Mouse (Mus musculus): ENCODE data around the gene Cdc42ep3. TPM values are rescaled to one million over a fixed set of nuclear protein-coding genes. Genes with fewer than 3 reads are reported as not detected.
A peak's percentile ranks its signal among the peaks of the same experiment; 100 is the strongest.

Cdc42ep3 gene
- polyA plus RNA-seq, 1 experiment from 2014 or later = 48.5 TPM

DNA sequence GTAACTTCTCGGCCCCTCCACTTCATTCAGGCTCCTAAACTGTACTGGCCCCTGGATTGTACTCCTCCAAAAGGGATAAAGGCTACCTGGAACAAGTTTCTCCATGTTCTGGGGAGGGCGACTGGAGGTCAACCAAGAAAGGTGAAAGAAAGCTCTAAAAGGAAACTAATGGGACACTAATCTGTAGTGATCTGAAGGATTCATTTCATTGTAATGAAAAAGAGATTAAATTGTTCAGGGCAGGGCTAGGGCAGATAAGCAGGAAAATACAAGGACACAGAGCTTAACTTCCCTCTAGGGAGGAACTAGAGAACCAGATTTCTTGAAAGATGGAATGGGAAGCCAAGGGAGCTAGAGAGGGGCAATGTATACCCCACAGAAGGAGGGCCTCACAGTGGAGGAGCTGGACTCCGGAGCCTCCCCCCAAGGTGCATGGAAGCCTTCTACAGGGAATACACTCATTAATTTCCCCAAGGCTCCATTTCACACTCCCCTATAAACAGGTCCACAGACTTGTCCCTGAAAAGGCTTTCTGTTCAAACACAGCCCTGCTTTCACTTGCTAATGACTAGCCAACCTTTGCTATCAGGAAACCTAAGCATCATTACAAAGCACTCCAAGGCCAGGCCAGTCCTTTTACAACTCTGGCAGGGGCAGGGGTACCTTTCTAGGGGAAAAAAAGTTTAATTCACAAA, 12.1 kb downstream of the Cdc42ep3 start:
- Histone ChIP-seq H3K4me2 (replicated peaks) (no peak overlapping the region), H3K27ac (replicated peaks) (no peak overlapping the region), H3K9ac (replicated peaks) (no peak overlapping the region), H3K4me3 (no peak overlapping the region), H3K27me3 (no peaks in the 10 kb centered on the region), H3K36me3 (no peaks in the 10 kb centered on the region), H3K4me1 (peaks cover 11% of the 10 kb centered on the region; the same call in 1 of the 2 replicates), H3K9me3 (no peaks in the 10 kb centered on the region)
- no peak for ATAC-seq (replicated peaks)
- 40% methylated on average over 3 of the region's 3 CpGs for WGBS

DNA sequence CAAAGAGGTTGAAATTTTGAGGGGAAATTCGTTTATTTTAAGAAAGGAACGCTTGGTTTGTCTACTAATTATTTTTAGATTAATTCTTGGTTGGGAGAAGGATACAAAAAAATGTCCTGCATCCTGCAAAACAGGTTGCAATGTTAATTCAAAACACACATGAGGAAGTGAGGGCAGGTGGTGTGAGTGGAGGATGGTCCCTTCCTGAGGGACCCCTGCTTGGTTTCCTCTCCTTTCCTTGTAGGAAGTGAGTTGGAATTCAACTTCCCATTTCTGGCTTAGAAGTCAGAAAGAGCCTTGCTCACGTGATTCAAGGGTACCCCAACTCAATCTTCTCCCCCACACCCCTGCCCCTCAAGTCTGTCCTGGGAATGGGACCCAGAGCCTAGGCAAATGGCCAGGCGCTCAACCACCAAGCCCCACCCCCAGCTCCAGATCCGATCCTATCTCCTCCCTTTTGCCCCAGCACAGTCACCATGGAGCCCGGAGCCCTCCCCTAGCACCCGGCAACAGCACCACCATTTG, 12.9 kb downstream of the Cdc42ep3 start:
- H3K4me1 ChIP-seq = peaks cover 11% of the 10 kb centered on the region; the same call in 1 of the 2 replicates
- H3K9me3 ChIP-seq = no peaks in the 10 kb centered on the region
- H3K27me3 ChIP-seq = no peaks in the 10 kb centered on the region
- WGBS = 72% methylated on average over 7 of the region's 7 CpGs
- no peaks in the 10 kb centered on the region for H3K36me3 ChIP-seq
- no peak overlapping the region for H3K4me2 ChIP-seq (replicated peaks)
- no peak overlapping the region for H3K4me3 ChIP-seq
- H3K27ac ChIP-seq (replicated peaks) = no peak overlapping the region
- no peak overlapping the region for H3K9ac ChIP-seq (replicated peaks)
- no peak for ATAC-seq (replicated peaks)

DNA sequence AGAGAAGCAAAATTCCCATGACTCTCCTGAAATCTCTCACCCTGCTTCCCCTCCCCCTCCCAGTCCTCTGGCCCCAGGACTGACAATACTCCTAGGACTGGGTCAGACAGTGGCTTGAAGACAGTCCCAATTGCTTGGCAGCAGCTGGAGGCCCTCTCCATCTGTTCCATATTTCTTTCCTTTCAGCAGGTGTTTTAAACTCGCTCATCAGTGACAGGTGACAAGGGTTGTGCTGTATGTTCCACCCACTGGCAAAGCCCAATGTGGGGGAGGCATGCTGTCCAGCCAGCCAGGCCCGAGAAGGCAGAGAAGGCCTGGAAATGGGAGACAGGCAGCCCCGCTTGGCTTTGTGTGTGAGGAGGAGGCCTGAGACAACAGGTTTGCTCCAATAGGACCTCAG, 17.4 kb downstream of the Cdc42ep3 start:
- Histone ChIP-seq H3K4me3 (no peak overlapping the region), H3K36me3 (0 out of 2 replicates have a peak, but pooled peaks cover 8% of the 10 kb centered on the region), H3K9me3 (no peaks in the 10 kb centered on the region), H3K9ac (replicated peaks) (no peak overlapping the region), H3K4me1 (0 out of 2 replicates have a peak, but pooled peaks cover 7% of the 10 kb centered on the region), H3K4me2 (replicated peaks) (no peak overlapping the region), H3K27ac (replicated peaks) (no peak overlapping the region), H3K27me3 (no peaks in the 10 kb centered on the region)
- 82% methylated on average over 3 of the region's 3 CpGs for WGBS
- no peak for ATAC-seq (replicated peaks)

DNA sequence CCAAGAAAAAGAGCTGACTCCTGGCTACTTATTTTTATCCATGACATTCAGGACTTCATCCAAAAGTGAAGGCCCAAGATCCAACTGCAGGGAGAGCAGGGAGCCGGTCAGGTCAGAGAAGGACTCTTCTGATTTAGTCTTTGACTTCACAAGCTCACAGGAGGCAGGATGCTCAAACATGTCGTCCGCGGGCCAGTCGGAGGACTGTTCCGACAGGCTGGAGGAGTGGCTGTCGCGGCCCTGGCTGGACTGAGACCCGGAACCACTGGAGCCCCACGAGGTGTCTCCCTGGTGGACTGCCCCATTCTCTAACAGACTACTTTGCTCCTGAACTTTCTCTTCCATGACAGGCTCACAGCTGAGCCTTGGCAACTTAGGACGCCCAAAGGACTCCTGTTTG, 20.2 kb downstream of the Cdc42ep3 start:
- Histone ChIP-seq H3K27ac (replicated peaks) (no peak overlapping the region), H3K36me3 (0 out of 2 replicates have a peak, but pooled peaks cover 8% of the 10 kb centered on the region), H3K4me1 (0 out of 2 replicates have a peak, but pooled peaks cover 5% of the 10 kb centered on the region), H3K9me3 (no peaks in the 10 kb centered on the region), H3K4me3 (no peak overlapping the region), H3K4me2 (replicated peaks) (no peak overlapping the region), H3K27me3 (no peaks in the 10 kb centered on the region), H3K9ac (replicated peaks) (no peak overlapping the region)
- WGBS = 92% methylated on average over 11 of the region's 11 CpGs
- no peak for ATAC-seq (replicated peaks)

DNA sequence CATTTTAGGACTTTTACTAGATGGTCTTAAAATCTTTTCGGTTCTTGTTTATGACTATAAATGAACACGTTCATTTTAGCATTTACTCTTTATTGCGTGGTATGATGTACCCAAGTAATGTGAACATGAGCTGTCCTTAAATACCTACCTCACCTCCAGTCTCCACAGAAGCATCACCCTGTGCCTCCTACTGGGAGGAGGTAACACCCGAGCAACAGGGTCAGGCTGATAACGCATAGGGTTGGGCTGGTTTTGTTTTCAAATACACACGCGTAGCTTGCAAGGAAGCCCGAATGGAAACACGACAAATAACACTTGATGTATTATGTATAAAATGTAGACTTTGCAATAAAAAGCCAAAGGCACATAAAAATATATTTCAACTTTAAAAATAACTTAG, 21.2 kb downstream of the Cdc42ep3 start:
- H3K4me2 ChIP-seq (replicated peaks) = no peak overlapping the region
- H3K27me3 ChIP-seq = no peaks in the 10 kb centered on the region
- H3K27ac ChIP-seq (replicated peaks) = no peak overlapping the region
- H3K4me3 ChIP-seq = no peak overlapping the region
- H3K9ac ChIP-seq (replicated peaks) = no peak overlapping the region
- no peak for ATAC-seq (replicated peaks)
- 0 out of 2 replicates have a peak, but pooled peaks cover 8% of the 10 kb centered on the region for H3K36me3 ChIP-seq
- no peaks in the 10 kb centered on the region for H3K9me3 ChIP-seq
- 92% methylated on average over 9 of the region's 9 CpGs for WGBS
- no peaks in the 10 kb centered on the region for H3K4me1 ChIP-seq

DNA sequence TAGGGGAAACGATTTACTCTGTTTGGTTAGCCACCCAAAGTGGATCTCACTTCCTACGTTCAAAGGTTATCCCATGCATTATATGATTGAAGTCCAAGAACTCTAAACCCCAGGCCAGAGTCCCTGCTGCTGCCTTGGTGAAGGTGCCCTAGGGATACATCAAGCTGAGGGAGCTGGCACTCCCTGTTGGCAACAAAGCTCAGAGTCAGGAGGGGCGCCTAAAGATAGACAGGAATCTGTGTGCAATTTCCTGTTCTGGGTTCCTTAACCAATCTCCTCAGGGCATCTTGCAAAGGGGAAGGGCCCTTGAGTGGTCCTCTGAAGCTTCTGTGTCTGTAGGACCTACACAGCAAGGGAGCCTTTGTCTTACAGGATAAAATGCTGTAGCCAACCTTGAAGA, 22.0 kb downstream of the Cdc42ep3 start:
- Histone ChIP-seq H3K4me3 (no peak overlapping the region), H3K4me2 (replicated peaks) (no peak overlapping the region), H3K4me1 (no peaks in the 10 kb centered on the region), H3K9ac (replicated peaks) (no peak overlapping the region), H3K9me3 (no peaks in the 10 kb centered on the region), H3K27ac (replicated peaks) (no peak overlapping the region), H3K27me3 (no peaks in the 10 kb centered on the region), H3K36me3 (0 out of 2 replicates have a peak, but pooled peaks cover 8% of the 10 kb centered on the region)
- ATAC-seq (replicated peaks) = no peak
- WGBS = 87% methylated on average over 3 of the region's 3 CpGs

DNA sequence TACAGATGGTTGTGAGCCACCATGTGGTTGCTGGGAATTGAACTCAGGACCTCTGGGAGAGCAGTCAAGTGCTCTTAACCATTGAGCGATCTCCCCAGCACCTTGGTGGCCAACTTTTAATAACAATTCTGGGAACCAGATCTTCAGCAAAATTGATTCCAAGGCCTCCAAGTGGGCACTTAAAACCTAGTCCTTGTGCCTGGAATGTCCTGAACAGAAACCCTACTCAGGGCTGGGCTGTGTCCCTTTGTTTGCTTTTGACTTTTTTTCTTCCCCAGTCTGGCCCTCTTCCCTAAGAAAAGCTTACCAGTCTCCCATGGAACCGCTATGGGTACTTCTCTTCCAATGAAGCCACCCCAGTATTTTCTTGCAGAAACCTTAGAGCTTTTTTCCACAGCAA, 24.5 kb downstream of the Cdc42ep3 start:
- Histone ChIP-seq H3K4me1 (no peaks in the 10 kb centered on the region), H3K9me3 (no peaks in the 10 kb centered on the region), H3K9ac (replicated peaks) (no peak overlapping the region), H3K36me3 (0 out of 2 replicates have a peak, but pooled peaks cover 8% of the 10 kb centered on the region), H3K4me2 (replicated peaks) (no peak overlapping the region), H3K4me3 (no peak overlapping the region), H3K27ac (replicated peaks) (no peak overlapping the region), H3K27me3 (no peaks in the 10 kb centered on the region)
- ATAC-seq (replicated peaks) = no peak
- 94% methylated on average over 2 of the region's 2 CpGs for WGBS

DNA sequence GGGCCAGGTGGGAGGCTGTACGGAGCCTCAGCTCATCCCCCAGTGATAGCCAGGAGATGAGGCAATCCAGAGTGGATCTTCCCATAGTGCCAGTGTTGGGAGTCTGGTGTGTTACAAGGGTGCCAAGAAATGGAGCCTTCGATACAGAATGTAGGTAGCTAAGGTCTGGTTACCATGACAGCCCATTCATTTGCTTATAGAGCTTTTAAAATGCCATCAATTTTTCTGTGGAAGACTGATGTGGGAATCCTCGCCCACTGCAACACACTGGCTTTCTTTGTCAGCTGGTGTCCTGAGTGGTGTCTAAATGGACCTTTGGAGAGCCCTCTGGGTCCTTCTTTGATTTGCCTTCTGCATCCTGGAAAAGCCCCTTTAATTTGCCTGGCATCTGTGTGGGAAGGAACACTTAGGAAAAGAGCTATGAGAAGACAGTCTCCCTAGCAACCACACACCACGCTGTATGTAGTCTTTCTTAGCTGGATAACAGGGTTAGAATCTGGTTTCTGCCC, 28.0 kb downstream of the Cdc42ep3 start:
- Histone ChIP-seq H3K4me2 (replicated peaks) (no peak overlapping the region), H3K27me3 (no peaks in the 10 kb centered on the region), H3K9ac (replicated peaks) (no peak overlapping the region), H3K4me1 (no peaks in the 10 kb centered on the region), H3K9me3 (no peaks in the 10 kb centered on the region), H3K36me3 (no peaks in the 10 kb centered on the region), H3K4me3 (no peak overlapping the region), H3K27ac (replicated peaks) (peak overlapping the region; percentile 55; the same call in 1 of the 2 replicates)
- WGBS = 60% methylated on average over 4 of the region's 4 CpGs
- peak; percentile 73 for ATAC-seq (replicated peaks)

DNA sequence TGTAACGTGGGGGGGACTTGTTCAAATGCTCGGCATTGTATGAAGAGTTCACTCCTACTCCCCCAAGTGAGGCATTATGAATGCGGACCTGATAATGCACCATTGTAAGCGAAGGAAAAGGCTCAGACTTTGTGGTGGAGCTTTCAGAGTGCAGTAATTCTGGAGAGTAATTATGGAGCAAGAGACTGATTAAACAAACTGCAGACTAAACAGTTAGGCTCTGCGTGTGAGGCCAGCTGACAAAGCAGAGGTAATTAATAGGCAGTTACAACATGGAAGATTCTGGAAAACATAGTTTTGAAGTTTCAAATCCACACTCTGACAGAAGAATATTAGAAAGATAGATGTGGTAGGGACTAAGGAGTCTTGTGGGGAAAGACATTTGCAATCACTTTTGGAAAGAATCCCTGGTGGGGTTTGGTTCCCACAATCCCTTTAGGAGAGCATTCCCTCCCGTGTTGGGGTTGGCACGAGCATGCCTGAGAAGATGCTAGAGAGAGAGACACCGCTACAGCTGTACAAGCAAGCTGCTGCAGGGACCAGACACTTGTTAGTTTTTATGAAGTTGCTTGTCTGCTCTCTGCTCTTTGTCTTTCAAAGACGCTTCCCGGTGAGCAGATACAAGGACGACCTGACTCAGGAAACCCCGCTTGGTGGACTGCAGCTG, 37.7 kb downstream of the Cdc42ep3 start:
- no peaks in the 10 kb centered on the region for H3K4me1 ChIP-seq
- no peaks in the 10 kb centered on the region for H3K36me3 ChIP-seq
- no peak overlapping the region for H3K4me2 ChIP-seq (replicated peaks)
- WGBS = 57% methylated on average over 12 of the region's 12 CpGs
- H3K4me3 ChIP-seq = no peak overlapping the region
- H3K9ac ChIP-seq (replicated peaks) = no peak overlapping the region
- no peaks in the 10 kb centered on the region for H3K9me3 ChIP-seq
- H3K27me3 ChIP-seq = no peaks in the 10 kb centered on the region; the same call in 1 of the 2 replicates
- no peak overlapping the region for H3K27ac ChIP-seq (replicated peaks)
- no peak for ATAC-seq (replicated peaks)

DNA sequence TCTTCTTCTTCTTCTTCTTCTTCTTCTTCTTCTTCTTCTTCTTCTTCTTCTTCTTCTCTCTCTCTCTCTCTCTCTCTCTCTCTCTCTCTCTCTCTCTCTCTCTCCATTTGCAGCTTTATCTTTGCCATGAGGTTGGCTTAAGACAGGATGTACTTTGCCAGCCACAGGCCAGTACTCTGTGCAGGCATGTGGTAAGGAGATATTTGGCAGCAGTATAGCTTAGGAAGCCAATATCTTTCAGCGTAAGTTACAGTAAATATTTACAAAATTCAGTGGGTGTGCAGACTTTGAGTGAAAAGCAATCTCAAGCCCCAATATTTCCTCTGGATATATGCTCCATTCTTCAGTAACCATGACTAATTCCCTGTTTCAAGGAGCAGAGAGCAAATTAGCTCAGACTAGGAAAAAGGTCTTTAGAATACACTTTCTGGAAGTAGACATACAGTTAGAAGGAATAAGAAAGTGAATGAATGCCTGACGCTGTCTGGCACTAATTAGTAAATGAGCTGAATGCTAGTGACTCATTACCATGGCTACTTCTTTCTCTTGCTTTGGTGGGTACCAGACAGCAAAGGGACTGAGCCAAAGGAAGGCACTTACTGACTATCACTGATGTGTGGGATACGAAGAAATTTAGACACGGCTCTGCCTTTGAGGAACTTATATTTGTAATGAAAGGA, 39.3 kb downstream of the Cdc42ep3 start:
- H3K4me2 ChIP-seq (replicated peaks) = no peak overlapping the region
- H3K9me3 ChIP-seq = no peaks in the 10 kb centered on the region
- H3K4me1 ChIP-seq = no peaks in the 10 kb centered on the region
- no peaks in the 10 kb centered on the region for H3K36me3 ChIP-seq
- H3K27me3 ChIP-seq = no peaks in the 10 kb centered on the region; the same call in 1 of the 2 replicates
- 16% methylated on average over 4 of the region's 4 CpGs for WGBS
- no peak overlapping the region for H3K4me3 ChIP-seq
- H3K27ac ChIP-seq (replicated peaks) = no peak overlapping the region
- no peak overlapping the region for H3K9ac ChIP-seq (replicated peaks)
- ATAC-seq (replicated peaks) = 0 out of 2 replicates have a peak, but pooled peaks have one; percentile 43

DNA sequence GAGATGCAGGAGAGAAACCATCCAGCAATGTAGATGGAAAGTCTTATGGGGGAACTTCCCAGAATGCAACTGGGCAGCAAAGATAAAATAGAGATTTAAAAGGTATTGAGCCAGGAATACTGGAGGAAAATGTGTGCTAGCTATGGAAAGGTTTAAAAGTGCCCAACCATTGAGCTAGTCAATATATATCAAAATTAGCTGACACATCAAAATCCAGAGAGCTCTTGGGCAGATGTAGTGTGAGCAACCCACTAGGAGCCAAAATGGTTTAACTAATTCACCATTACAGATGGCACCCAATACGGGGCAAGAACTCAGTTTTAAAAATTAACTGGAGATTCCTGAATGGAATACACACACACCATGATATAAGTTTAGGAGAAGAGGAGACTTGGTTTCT, 44.4 kb downstream of the Cdc42ep3 start:
- 87% methylated on average over 1 of the region's 1 CpGs for WGBS

DNA sequence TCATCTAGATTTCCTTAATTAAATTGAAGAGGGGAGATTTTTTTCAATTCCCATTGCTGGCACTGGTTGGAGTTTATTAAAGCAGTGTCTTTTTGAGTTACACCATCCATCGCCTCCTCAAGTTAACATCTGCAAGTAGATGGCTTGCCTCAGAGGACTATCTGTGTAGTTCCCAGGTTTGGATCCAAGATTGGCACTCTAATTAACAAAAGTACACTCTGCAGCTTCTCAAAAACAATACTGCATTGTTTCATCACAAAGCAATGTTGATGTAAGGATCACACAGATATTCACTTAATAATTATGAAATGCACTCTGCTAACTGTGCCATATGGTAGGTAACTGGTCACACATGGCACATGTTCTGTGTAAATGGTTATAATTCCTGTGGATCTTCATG, 45.4 kb downstream of the Cdc42ep3 start:
- Histone ChIP-seq H3K4me1 (no peaks in the 10 kb centered on the region), H3K27me3 (no peaks in the 10 kb centered on the region; the same call in 1 of the 2 replicates), H3K36me3 (no peaks in the 10 kb centered on the region), H3K4me2 (replicated peaks) (no peak overlapping the region), H3K27ac (replicated peaks) (no peak overlapping the region), H3K9ac (replicated peaks) (no peak overlapping the region), H3K4me3 (no peak overlapping the region), H3K9me3 (no peaks in the 10 kb centered on the region)
- no peak for ATAC-seq (replicated peaks)
- 98% methylated on average over 1 of the region's 1 CpGs for WGBS

More for the DNA sequence above, 44.4 kb downstream of the Cdc42ep3 start:
- no peaks in the 10 kb centered on the region for H3K9me3 ChIP-seq
- no peaks in the 10 kb centered on the region for H3K4me1 ChIP-seq
- H3K36me3 ChIP-seq = no peaks in the 10 kb centered on the region
- H3K27ac ChIP-seq (replicated peaks) = no peak overlapping the region
- no peak overlapping the region for H3K4me2 ChIP-seq (replicated peaks)
- no peak overlapping the region for H3K9ac ChIP-seq (replicated peaks)
- H3K4me3 ChIP-seq = no peak overlapping the region
- ATAC-seq (replicated peaks) = no peak
- no peaks in the 10 kb centered on the region; the same call in 1 of the 2 replicates for H3K27me3 ChIP-seq

Data from forebrain, embryonic 15.5 days (tissue).